Comparison of ENCODE assay signal across 8 mouse cellular contexts in genomic region chr13:18124368-18124767, GRCm38 (mm10).
A peak's percentile ranks its signal among the peaks of the same experiment; 100 is the strongest.
DNase-seq lines count a peak whose midpoint lies in the region; ATAC-seq and TF ChIP-seq lines count a peak whose summit lies in the region.

No protein-coding gene starts in this region.

- peak overlapping the region; percentile 54; the same call in 1 of the 2 replicates for H3K4me2 ChIP-seq in CH12.LX (ENCODE audit: insufficient read depth, low read depth, poor library complexity, severe bottlenecking)
- no peak overlapping the region for H3K4me2 ChIP-seq in hindbrain, embryonic 11.5 days (replicated peaks; ENCODE audit: low read depth, low read length)

- H3K9ac ChIP-seq in CH12.LX (ENCODE audit: insufficient read depth, low read depth): no peak overlapping the region
- no peak overlapping the region for H3K9ac ChIP-seq in hindbrain, embryonic 11.5 days (ENCODE audit: low read depth, low read length)

- TF ChIP-seq EP300 in CH12.LX (IDR thresholded peaks at IDR 0.05; ENCODE audit: low read length): no peak

- TF ChIP-seq POLR2A in CH12.LX (IDR thresholded peaks at IDR 0.05; ENCODE audit: low read depth, low read length): no peak
- TF ChIP-seq POLR2A in embryonic fibroblast, embryonic 13.5 days (IDR thresholded peaks at IDR 0.05; ENCODE audit: low read depth, low read length): no peak

- TF ChIP-seq CTCF in CH12.LX (conservative IDR thresholded peaks at IDR 0.05 in 1 of 2, IDR thresholded peaks at IDR 0.05 in 1 of 2; ENCODE audit: low read depth in 2 of 2, low read length in 2 of 2): peak in 1 of 2 experiments; percentile 53; a peak in 2 of 4 replicates
- TF ChIP-seq CTCF in embryonic fibroblast, embryonic 13.5 days (IDR thresholded peaks at IDR 0.05; ENCODE audit: borderline replicate concordance, insufficient read depth, low read length): peak; percentile 54; the same call in 1 of the 2 replicates

- no peak for ATAC-seq in hindbrain, embryonic 11.5 days (ENCODE audit: low FRiP score)
- ATAC-seq in megakaryocyte, adult 5-6 weeks (ENCODE audit: poor library complexity, severe bottlenecking): no peak

- no peaks in the 10 kb centered on the region for H3K27me3 ChIP-seq in CH12.LX (replicated peaks)
- no peaks in the 10 kb centered on the region for H3K27me3 ChIP-seq in hindbrain, embryonic 11.5 days (ENCODE audit: control insufficient read depth, insufficient read depth, low read length)

- no peaks in the 10 kb centered on the region for H3K9me3 ChIP-seq in CH12.LX (replicated peaks; ENCODE audit: low read length)
- no peaks in the 10 kb centered on the region for H3K9me3 ChIP-seq in hindbrain, embryonic 11.5 days (ENCODE audit: control insufficient read depth, low read length)

- dilution Hi-C loops in CH12.LX (cut with MboI; ENCODE audit: extremely low pct_ligation_motif_present, extremely low pct_unique_long_range_greater_than_20kb, low sequenced_read_pairs): no loop called here

- H3K36me3 ChIP-seq in CH12.LX (replicated peaks in 1 of 2; ENCODE audit: control insufficient read depth in 1 of 2, insufficient read depth in 1 of 2, low read length in 1 of 2): no peaks in the 10 kb centered on the region
- no peaks in the 10 kb centered on the region for H3K36me3 ChIP-seq in hindbrain, embryonic 11.5 days (ENCODE audit: control insufficient read depth, insufficient read depth, low read length)

- in situ Hi-C loops in CH12.LX (cut with MboI; ENCODE audit: low pct_ligation_motif_present, low pct_unique_long_range_greater_than_20kb, low sequenced_read_pairs): no loop called here

- no peak overlapping the region for H3K27ac ChIP-seq in CH12.LX (ENCODE audit: insufficient read depth, low read depth)
- no peak overlapping the region for H3K27ac ChIP-seq in embryonic fibroblast, embryonic 13.5 days (ENCODE audit: insufficient read depth, low read length)
- H3K27ac ChIP-seq in hindbrain, embryonic 11.5 days (ENCODE audit: low read depth, low read length): no peak overlapping the region

- TF ChIP-seq RAD21 in CH12.LX (IDR thresholded peaks at IDR 0.05; ENCODE audit: low read depth, low read length): peak; percentile 46

- WGBS in hindbrain, embryonic 11.5 days: 29% methylated on average over 13 of the region's 13 CpGs

- H3K4me3 ChIP-seq in CH12.LX (replicated peaks in 1 of 3; ENCODE audit: low read depth in 2 of 3, low read length in 2 of 3, poor library complexity in 1 of 3): no peak overlapping the region
- H3K4me3 ChIP-seq in embryonic fibroblast, embryonic 13.5 days (ENCODE audit: insufficient read depth, low read length): no peak overlapping the region
- H3K4me3 ChIP-seq in hindbrain, embryonic 11.5 days (ENCODE audit: low read depth, low read length): no peak overlapping the region

- H3K4me1 ChIP-seq in CH12.LX (ENCODE audit: control insufficient read depth in 1 of 2, insufficient read depth in 2 of 2): no peaks in the 10 kb centered on the region
- no peaks in the 10 kb centered on the region for H3K4me1 ChIP-seq in embryonic fibroblast, embryonic 13.5 days (ENCODE audit: control insufficient read depth, insufficient read depth, low read length)
- no peaks in the 10 kb centered on the region for H3K4me1 ChIP-seq in hindbrain, embryonic 11.5 days (replicated peaks; ENCODE audit: control insufficient read depth, insufficient read depth, low read length)

- no peak for DNase-seq in CH12.LX (ENCODE audit: extremely low read depth)
- peak; percentile 26 for DNase-seq in adrenal gland, postnatal 25 days
- peak; percentile 56 for DNase-seq in hindbrain, embryonic 11.5 days (ENCODE audit: low spot score)
- peak; percentile 15 for DNase-seq in layer of hippocampus, adult 9-11 months
- DNase-seq in lung, postnatal 14 days: peak; percentile 14
- peak; percentile 67 for DNase-seq in right cerebral cortex, postnatal 4 days

- H3K79me2 ChIP-seq in CH12.LX (replicated peaks; ENCODE audit: control insufficient read depth, extremely low read depth, insufficient read depth, poor library complexity, severe bottlenecking): no peaks in the 10 kb centered on the region

TF ChIP-seq in CH12.LX, 34 proteins besides CTCF, POLR2A, EP300 and RAD21:
- TF ChIP-seq SMC3 (IDR thresholded peaks at IDR 0.05; ENCODE audit: low read depth, low read length) (peak; percentile 58), ZC3H11A (IDR thresholded peaks at IDR 0.05; ENCODE audit: low read depth, low read length) (no peak), ZNF384 (IDR thresholded peaks at IDR 0.05; ENCODE audit: low read depth, low read length) (0 out of 2 replicates have a peak, but pooled peaks have one; percentile 13)
